Mouse (Mus musculus) left cerebral cortex, adult 2 months (tissue): Measurements from ENCODE around the gene Map3k21. TPM values are rescaled to one million over a fixed set of nuclear protein-coding genes. Genes with fewer than 3 reads are reported as not detected.

Source experiments
- DNase-seq, 2 experiments: peaks; one replicate each; pipeline ENCODE4 v3.0.0; 2021 to 2022; ENCODE audit warnings: low spot score in 2 of 2, mixed read lengths in 1 of 2; ENCODE audit errors: extremely low spot score in 1 of 2
- H3K27ac ChIP-seq: fragments of 200-600 bp; 2 replicates; pipeline ENCODE4 v1.8.1; 2022
- H3K4me3 ChIP-seq: fragments of 200-600 bp; 2 replicates; pipeline ENCODE4 v1.8.1; 2022
- CTCF ChIP-seq: fragments of 200-600 bp; IDR thresholded peaks from 2 replicates; pipeline ENCODE4 v1.8.1; 2022; ENCODE audit warnings: antibody characterized with exemption, mild to moderate bottlenecking, moderate library complexity
- intact Hi-C: fragments of 180-260 bp; cut with DNase I; formaldehyde crosslinking; loops from one replicate; pipeline ENCODE4 v1.15.1; 2025
- total RNA-seq, 2 experiments: library from RNA; stranded (reverse); gene quantifications; 2 replicates each; pipeline ENCODE4 v1.2.3; 2021

Gene Map3k21
- total RNA-seq, 2 experiments from 2014 or later = 1.8 to 3.0 TPM

GRCm38 (mm10) chr8:125918719-125919118 lies 8.5 kb downstream of the Map3k21 start:
- no peak overlapping the region for H3K4me3 ChIP-seq
- intact Hi-C loops = no loop called here
- no peak for DNase-seq
- no peak for TF ChIP-seq CTCF
- H3K27ac ChIP-seq = no peak overlapping the region

GRCm38 (mm10) chr8:125919560-125919959 lies 9.3 kb downstream of the Map3k21 start:
- Histone ChIP-seq H3K27ac (no peak overlapping the region), H3K4me3 (no peak overlapping the region)
- no peak for TF ChIP-seq CTCF
- intact Hi-C loops = no loop called here
- DNase-seq = no peak

- Histone ChIP-seq H3K27ac (no peak overlapping the region), H3K4me3 (no peak overlapping the region)
- TF ChIP-seq CTCF = no peak
- intact Hi-C loops = no loop called here
- no peak for DNase-seq
Measured at GRCm38 (mm10) chr8:125920281-125920680, 10.0 kb downstream of the Map3k21 start.

GRCm38 (mm10) chr8:125920761-125921160 lies 10.5 kb downstream of the Map3k21 start:
- DNase-seq = no peak
- Histone ChIP-seq H3K4me3 (no peak overlapping the region), H3K27ac (no peak overlapping the region)
- intact Hi-C loops = no loop called here
- TF ChIP-seq CTCF = no peak

- intact Hi-C loops = no loop called here
- DNase-seq = no peak
- H3K27ac ChIP-seq = no peak overlapping the region
- no peak overlapping the region for H3K4me3 ChIP-seq
- TF ChIP-seq CTCF = no peak
Measured at GRCm38 (mm10) chr8:125922333-125922732, 12.1 kb downstream of the Map3k21 start.

- H3K4me3 ChIP-seq = no peak overlapping the region
- DNase-seq = no peak
- no peak overlapping the region for H3K27ac ChIP-seq
- TF ChIP-seq CTCF = no peak
- intact Hi-C loops = no loop called here
Measured at GRCm38 (mm10) chr8:125926636-125927035, 16.4 kb downstream of the Map3k21 start.

- Histone ChIP-seq H3K27ac (no peak overlapping the region), H3K4me3 (no peak overlapping the region)
- no peak for TF ChIP-seq CTCF
- intact Hi-C loops = no loop called here
- DNase-seq = no peak
Measured at GRCm38 (mm10) chr8:125930276-125931046, 20.2 kb downstream of the Map3k21 start.

- H3K4me3 ChIP-seq = no peak overlapping the region
- no peak for TF ChIP-seq CTCF
- intact Hi-C loops = no loop called here
- no peak for DNase-seq
- no peak overlapping the region for H3K27ac ChIP-seq
Measured at GRCm38 (mm10) chr8:125931822-125932221, 21.6 kb downstream of the Map3k21 start.

- peak; percentile 49 to 64 for DNase-seq
- TF ChIP-seq CTCF = peak; percentile 83
- no peak overlapping the region for H3K4me3 ChIP-seq
- no peak overlapping the region for H3K27ac ChIP-seq
- intact Hi-C loops = no loop called here
Measured at GRCm38 (mm10) chr8:125935649-125936048, 25.4 kb downstream of the Map3k21 start.

- Histone ChIP-seq H3K4me3 (no peak overlapping the region), H3K27ac (no peak overlapping the region)
- no peak for DNase-seq
- intact Hi-C loops = no loop called here
- TF ChIP-seq CTCF = no peak
Measured at GRCm38 (mm10) chr8:125944511-125944910, 34.3 kb downstream of the Map3k21 start.

GRCm38 (mm10) chr8:125948696-125949308 lies 38.6 kb downstream of the Map3k21 start:
- no peak overlapping the region for H3K4me3 ChIP-seq
- DNase-seq = no peak
- intact Hi-C loops = no loop called here
- H3K27ac ChIP-seq = no peak overlapping the region
- TF ChIP-seq CTCF = no peak

- DNase-seq = peak; percentile 75 to 82
- intact Hi-C loops = loop anchor here (2.0 to 5.0 kb wide), 2 partner anchors 307 to 533 kb away; no protein-coding TSS in a partner anchor
- no peak overlapping the region for H3K4me3 ChIP-seq
- H3K27ac ChIP-seq = no peak overlapping the region
- TF ChIP-seq CTCF = peak; percentile 99
Measured at GRCm38 (mm10) chr8:125950007-125950940, 40.0 kb downstream of the Map3k21 start.
